Mouse (Mus musculus) gastrocnemius, postnatal 10 days (tissue): ENCODE measurements around the gene Trim12a. TPM values are rescaled to one million over a fixed set of nuclear protein-coding genes. Genes with fewer than 3 reads are reported as not detected.
A peak's percentile ranks its signal among the peaks of the same experiment; 100 is the strongest.
"Not testable (repeated sequence)": the region's sequence is repeated elsewhere in the genome, so short reads cannot be mapped to it uniquely, and the experiment has no call there.

Experiments
- DNase-seq: peaks from one replicate; pipeline ENCODE4 v3.0.0; 2021; ENCODE audit warnings: mixed read lengths
- long read RNA-seq, 2 experiments: library from polyadenylated mRNA; stranded (forward); transcript quantifications; one replicate each; pipeline ENCODE4 v2.0.0; 2021
- total RNA-seq, 2 experiments: library from RNA; stranded (reverse); gene quantifications; 2 replicates each; pipeline ENCODE4 v1.2.3; 2021

The Trim12a gene
- total RNA-seq: 1 to 10 TPM; 3.9 to 4.8 TPM
- long read RNA-seq, experiment 1: 0 reads
- long read RNA-seq, experiment 2, partial matches to known transcripts: 3 of 5 reads
- long read RNA-seq, experiment 2, other reads (novel, unspliced or antisense): 1 of 5 reads

GRCm38 (mm10) chr7:104315369-104316080 lies at the start of gene Trim12a:
TSS of gene Trim12a (minus strand) at chr7:104315466.
- DNase-seq: not testable (repeated sequence)

GRCm38 (mm10) chr7:104353600-104353967 lies 38.3 kb upstream of the Trim12a start:
- no peak for DNase-seq

DNA sequence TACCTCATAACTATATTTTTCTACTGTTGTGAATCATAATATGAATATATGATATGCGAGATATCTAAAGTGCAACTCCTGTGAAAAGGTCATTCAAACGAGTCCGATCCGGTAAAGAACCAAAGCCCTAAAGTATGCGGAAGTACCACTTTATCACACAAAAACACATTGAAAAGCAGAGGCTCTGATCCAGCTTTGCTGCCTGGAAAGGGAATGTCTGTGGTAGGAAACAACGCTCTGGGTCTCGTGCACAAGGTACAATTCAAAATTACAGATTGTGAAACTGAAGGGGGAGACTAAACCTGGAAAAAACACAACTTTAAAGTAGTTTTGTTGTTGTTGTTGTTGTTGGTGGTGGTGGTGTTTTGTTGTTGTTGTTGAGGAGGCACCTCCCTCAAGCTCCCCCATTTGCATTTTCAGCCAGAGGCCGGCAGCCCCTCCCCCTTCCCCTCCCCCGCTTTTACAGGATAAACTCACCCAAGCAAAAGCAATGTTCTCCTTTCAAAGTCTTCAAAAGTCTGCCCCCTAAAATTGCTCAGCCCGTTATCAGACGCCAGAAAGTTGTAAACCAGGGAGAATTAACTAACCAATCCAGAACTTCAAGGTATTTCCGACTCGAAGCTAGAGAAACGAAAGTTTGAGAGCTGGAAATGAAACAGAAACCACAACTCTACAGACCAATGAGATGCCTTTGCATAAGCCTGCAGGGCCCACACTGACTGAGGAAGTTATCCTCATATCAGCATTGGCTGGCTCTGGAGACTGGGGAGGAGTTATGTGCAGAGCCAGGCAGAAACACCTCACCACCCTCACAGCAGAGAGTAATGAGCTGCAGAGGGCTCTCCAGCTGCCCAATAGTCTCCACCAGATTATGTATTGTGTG lies 37.7 kb upstream of the Trim12a start, which contains the start of gene Trim12c:
Gene Trim12c, minus strand, starts transcription at position 646 of the 883 bp plus-strand sequence.
- peak; percentile 33 for DNase-seq

GRCm38 (mm10) chr7:104348043-104348442 lies 32.8 kb upstream of the Trim12a start:
- DNase-seq: not testable (repeated sequence)

- not testable (repeated sequence) for DNase-seq
These were observed 25.5 kb upstream of the Trim12a start for GRCm38 (mm10) chr7:104340744-104341143.

DNA sequence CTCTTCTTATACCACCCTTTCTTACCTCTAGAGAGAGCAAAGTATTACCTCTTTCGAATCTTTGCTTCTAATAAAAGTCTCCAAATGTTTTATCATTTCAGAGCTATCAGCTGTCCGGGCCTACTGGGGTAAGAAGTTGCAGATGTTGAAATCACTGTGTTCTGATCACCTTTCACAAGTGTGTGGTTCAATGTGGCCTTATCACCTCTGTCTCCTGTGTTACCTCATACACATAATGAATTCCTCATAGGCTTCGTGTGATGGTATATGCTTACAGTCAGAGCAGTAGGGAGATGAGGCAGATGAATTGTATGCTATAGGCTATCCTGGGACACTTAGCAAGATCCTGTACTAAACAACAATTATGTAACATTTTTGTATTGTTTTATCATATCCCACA lies 20.3 kb upstream of the Trim12a start:
- DNase-seq: not testable (repeated sequence)

- not testable (repeated sequence) for DNase-seq
These were observed 13.9 kb upstream of the Trim12a start, which contains the start of gene Trim34b for GRCm38 (mm10) chr7:104329171-104329570. TSS of gene Trim34b (plus strand) at chr7:104329471.

GRCm38 (mm10) chr7:104322028-104322427 lies 6.8 kb upstream of the Trim12a start:
- no peak for DNase-seq

DNA sequence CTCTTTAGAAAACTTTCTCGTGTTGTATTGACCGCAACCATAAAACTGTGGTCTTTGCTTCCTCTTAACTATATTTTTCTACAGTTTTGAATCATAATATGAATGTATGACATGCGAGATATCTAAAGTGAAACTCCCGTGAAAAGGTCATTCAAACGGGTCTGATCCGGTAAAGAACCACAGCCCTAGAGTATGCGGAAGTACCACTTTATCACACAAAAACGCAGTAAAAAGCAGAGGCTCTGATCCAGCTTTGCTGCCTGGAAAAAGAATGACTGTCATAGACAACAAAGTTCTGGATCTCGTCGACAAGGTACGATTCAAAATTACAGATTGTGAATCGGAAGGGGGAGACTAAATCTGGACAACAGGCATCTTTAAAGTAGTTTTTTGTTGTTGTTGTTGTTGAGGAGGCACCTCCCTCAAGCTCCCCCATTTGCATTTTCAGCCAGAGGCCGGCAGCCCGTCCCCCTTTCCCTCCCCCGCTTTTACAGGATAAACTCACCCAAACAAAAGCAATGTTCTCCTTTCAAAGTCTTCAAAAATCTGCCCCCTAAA lies 391 bp downstream of the Trim12a start:
- DNase-seq: no peak

DNA sequence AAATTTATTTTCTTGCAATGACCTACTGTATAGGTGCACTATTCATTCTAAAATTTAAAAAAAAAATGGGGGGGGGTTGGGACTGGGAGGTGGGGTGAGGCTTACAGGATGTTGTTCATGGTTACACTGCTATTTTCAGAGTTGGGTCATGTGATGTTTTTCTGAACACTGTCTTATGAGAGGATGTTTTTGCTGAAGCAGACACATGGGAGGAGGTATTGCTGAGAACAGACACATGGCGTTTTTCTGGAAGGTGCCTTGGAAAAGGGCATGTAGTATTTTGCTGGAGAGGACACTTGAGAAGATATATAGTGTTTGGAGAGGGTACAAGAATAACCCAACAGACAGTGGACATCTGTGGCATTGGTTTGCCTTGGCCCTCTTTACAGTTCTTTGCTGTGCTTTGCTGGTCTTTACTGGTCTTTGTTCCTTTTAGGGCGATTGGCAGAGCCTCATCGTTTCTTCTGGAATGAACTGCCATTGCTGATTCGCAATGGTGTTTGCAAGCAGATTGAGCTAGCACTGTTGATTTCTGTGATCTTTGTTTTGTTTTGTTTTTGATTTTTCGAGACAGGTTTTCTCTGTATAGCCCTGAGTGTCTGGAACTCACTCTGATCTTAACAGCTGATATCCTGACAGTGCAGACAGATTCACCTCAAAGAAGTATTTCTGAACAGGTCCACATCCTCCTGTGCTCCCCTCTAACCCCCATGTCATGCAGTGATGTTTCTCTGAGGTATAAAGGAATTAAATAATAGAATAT lies 23.4 kb downstream of the Trim12a start:
- no peak for DNase-seq

- DNase-seq: no peak
These were observed 24.6 kb downstream of the Trim12a start for GRCm38 (mm10) chr7:104290641-104291040.

DNA sequence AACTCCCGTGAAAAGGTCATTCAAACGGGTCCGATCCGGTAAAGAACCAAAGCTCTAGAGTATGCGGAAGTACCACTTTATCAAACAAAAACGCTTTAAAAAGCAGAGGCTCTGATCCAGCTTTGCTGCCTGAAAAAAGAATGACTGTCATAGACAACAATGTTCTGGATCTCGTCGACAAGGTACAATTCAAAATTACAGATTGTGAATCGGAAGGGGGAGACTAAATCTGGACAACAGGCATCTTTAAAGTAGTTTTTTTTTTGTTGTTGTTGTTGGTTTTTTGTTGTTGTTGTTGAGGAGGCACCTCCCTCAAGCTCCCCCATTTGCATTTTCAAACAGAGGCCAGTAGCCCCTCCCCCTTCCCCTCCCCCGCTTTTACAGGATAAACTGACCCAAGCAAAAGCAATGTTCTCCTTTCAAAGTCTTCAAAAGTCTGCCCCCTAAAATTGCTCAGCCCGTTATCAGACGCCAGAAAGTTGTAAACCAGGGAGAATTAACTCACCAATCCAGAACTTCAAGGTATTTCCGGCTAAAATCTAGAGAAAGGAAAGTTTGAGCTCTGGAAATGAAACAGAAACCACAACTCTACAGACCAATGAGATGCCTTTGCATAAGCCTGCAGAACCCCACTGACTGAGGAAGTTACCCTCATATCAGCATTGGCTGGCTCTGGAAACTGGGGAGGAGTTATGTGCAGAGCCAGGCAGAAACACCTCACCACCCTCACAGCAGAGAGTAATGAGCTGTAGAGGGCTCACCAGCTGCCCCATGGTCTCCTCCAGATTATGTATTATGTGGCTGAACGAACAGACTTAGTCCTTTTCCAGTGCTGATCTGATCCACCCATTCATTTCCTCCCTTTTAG lies 27.5 kb downstream of the Trim12a start, which contains the start of gene Trim5:
Gene Trim5, minus strand, starts transcription at position 519 of the 868 bp plus-strand sequence.
- not testable (repeated sequence) for DNase-seq

DNA sequence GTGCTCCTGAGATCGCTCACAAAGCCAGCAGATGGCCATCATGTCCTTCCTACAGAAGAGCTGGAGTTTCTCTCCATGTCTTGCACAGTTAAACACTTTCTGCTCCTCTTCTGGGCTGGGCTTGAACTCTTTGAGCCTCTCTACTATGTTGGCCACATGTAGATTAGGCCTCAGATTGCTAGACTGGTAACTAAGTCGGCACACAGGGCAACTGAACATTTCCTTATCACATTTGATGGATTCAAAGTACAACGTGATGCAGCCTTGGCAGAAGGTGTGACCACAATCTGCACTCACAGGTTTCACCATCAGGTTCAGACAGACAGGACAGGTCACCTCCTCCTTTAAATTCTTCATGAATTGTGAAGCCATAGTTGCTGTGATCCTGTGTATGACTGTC lies 35.9 kb downstream of the Trim12a start:
- not testable (repeated sequence) for DNase-seq

- DNase-seq: not testable (repeated sequence)
These were observed 49.9 kb downstream of the Trim12a start for GRCm38 (mm10) chr7:104265335-104265734.

DNA sequence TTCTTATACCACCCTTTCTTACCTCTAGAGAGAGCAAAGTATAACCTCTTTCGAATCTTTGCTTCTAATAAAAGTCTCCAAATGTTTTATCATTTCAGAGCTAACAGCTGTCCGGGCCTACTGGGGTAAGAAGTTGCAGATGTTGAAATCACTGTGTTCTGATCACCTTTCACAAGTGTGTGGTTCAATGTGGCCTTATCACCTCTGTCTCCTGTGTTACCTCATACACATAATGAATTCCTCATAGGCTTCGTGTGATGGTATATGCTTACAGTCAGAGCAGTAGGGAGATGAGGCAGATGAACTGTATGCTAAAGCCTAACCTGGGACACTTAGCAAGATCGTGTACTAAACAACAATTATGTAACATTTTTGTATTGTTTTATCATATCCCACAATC lies 54.9 kb downstream of the Trim12a start:
- not testable (repeated sequence) for DNase-seq

Other genes starting within 250 kb of the Trim12a start
- not detected for gene Olfr644, start 243.6 kb downstream of the Trim12a start, total RNA-seq
- not detected for gene Olfr645, start 230.0 kb downstream of the Trim12a start, total RNA-seq
- not detected for gene Olfr646, start 210.6 kb downstream of the Trim12a start, total RNA-seq
- gene Ubqln5, start 185.6 kb downstream of the Trim12a start, total RNA-seq: not detected
- gene Olfr643, start 178.1 kb downstream of the Trim12a start, total RNA-seq: not detected
- gene Ubqln3, start 172.2 kb downstream of the Trim12a start, total RNA-seq: not detected
- not detected for gene Ubqlnl, start 164.9 kb downstream of the Trim12a start, total RNA-seq
- gene Olfm5, start 150.6 kb downstream of the Trim12a start, total RNA-seq: not detected
- not detected for gene Olfr648, start 132.1 kb downstream of the Trim12a start, total RNA-seq
- not detected for gene Olfr649, start 119.5 kb downstream of the Trim12a start, total RNA-seq
- gene Trim6, start 96.7 kb downstream of the Trim12a start, total RNA-seq: under 1 TPM; 0.32 to 0.61 TPM
- 1 to 10 TPM; 1.6 to 1.9 TPM for gene Trim34a, start 71.0 kb downstream of the Trim12a start, total RNA-seq
- 1 to 10 TPM in 1 of 2 experiments, under 1 TPM in 1; 0.92 to 1.1 TPM for gene Trim5, start 27.4 kb downstream of the Trim12a start, total RNA-seq
- gene Trim34b, start 14.0 kb upstream of the Trim12a start, total RNA-seq: under 1 TPM in 1 of 2 experiments, not detected in 1; 0.23 TPM
- gene Trim12c, start 37.9 kb upstream of the Trim12a start, total RNA-seq: 1 to 10 TPM; 2.1 to 2.6 TPM
- not detected for gene Trim30b, start 54.4 kb upstream of the Trim12a start, total RNA-seq
- not detected for gene Trim30c, start 85.4 kb upstream of the Trim12a start, total RNA-seq
- gene Trim30a, start 149.7 kb upstream of the Trim12a start, total RNA-seq: 1 to 10 TPM in 1 of 2 experiments, under 1 TPM in 1; 0.82 to 1.3 TPM
- under 1 TPM; 0.38 to 0.90 TPM for gene Trim30d, start 192.4 kb upstream of the Trim12a start, total RNA-seq
- not detected for gene Olfr651, start 234.7 kb upstream of the Trim12a start, total RNA-seq
- gene Olfr652, start 245.4 kb upstream of the Trim12a start, total RNA-seq: not detected